Mouse (Mus musculus): ENCODE measurements around the gene Syn3.
"Not testable (repeated sequence)": the region's sequence is repeated elsewhere in the genome, so short reads cannot be mapped to it uniquely, and the experiment has no call there.

Syn3 gene

DNA sequence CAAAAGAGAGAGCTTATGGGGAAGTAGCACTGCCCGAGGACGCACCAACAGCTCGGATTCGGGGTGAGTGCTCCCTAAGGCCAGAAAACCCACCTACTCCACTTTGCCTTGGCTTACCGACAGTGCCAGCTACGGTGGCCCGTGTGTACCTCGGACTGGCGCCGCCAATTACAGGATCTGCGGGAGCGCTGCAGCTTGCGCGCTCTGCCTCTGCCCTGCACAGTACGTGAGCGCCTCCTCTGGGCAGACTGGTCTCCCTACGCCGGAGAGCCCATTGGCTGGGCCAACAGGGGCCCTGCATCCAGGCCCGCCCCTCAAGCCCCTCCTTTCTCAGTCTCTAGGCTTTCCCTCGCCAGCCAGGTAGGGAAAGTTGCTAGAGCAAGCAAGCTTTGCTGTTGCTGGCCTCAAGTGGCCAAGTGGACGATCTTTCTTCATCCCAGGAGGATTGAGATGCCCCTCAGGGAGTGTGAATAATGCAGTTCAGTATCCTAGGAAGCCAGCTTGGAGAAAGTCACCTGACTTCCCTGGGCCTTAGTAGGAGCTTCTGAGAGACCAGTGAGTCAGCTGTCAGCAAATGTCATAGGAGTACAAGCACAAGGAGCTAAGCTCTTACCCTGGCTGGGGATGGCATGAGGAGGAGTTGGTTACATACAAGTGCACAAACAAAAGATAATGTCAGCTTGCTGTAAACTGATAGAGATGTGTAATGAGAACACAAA lies at the start of gene Syn3:
Gene Syn3 (minus strand): TSS at position 224 of the 719 bp plus-strand sequence.
- peak; percentile 99 for DNase-seq (ENCODE audit: low read depth, low spot score)

DNA sequence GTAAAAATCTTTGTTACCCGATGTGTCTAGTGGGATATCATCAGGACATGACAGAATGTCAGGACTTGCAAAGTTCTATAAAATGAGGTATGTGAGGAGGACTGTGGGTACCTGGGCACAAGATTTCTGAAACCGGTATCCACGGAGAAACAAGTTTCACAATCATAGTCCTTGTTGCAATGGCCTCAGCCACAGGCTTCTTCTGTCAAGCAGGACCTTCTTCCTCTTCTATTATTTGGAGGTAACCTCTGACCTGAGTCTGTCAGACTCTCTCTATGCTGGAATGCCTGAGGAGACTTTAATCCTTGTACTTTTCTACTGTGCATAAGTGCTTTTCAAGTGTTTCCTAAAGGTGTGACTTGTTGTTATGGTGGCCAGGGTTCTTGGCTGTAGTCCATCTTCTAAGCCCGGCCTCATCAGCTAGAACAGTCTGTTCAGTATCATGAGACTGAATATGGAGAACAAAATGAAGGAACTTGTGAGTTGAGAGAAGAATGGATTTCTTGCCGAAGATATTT lies 27.7 kb upstream of the Syn3 start:
- not testable (repeated sequence) for DNase-seq (ENCODE audit: low read depth, low spot score)

DNA sequence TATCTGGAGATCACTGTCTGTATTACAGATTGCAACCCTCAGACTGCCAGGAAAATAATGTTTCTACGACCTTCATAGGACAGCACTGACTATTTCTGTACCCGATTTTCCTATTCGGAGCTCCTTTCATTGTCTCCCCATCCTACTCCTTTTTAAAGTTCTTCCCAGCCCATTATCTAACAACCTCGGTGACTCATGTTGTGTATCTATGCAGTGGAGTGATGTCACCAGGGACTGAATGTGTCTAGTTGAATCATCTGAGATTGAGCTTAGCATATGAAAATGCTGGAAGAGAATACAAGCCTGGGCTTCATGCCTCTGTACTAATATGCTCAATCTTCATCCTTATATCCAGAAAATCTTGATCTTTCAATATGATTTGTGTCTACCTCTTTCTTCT lies 15.1 kb upstream of the Syn3 start:
- DNase-seq (ENCODE audit: low read depth, low spot score) = peak; percentile 86

DNA sequence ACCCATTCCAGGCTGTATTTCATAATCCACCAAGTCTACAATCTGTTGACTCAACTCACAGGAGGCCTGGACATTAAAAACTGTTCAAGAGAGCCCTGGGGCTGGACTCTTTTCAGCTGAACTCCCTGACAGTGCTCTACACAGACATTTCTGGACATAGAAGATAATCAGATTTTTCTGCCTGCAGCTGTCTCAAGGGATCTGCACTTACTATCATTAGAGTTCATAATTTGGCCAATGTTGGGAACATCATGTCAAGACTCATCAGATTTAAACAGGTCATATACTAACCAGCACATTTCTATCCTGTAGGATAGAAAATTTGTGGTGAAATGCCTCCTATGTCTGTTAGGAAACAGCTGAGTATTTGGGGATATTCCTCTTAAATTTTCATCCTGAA lies 12.2 kb upstream of the Syn3 start:
- DNase-seq (ENCODE audit: low read depth, low spot score) = no peak

DNA sequence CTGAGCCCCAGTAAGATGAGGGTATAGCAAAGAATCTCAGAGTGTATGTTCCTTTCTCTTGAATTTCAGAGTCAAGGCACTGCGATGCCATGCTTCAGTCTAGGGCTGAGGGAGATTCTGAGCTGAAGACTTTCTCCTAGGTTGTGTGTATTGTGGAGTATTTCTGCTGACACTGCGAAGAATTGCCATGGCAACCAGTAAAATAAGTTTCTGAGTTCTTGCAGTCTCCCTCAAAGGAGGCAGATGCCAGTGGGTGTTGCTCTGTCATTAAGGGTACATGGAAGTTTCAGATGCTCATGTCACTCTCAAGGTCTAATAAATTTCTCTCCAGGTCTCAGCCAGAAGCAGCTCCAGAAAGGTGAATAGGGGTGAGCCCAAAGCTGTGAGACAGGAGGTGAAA lies 3.4 kb upstream of the Syn3 start:
- DNase-seq (ENCODE audit: low read depth, low spot score) = peak; percentile 86

DNA sequence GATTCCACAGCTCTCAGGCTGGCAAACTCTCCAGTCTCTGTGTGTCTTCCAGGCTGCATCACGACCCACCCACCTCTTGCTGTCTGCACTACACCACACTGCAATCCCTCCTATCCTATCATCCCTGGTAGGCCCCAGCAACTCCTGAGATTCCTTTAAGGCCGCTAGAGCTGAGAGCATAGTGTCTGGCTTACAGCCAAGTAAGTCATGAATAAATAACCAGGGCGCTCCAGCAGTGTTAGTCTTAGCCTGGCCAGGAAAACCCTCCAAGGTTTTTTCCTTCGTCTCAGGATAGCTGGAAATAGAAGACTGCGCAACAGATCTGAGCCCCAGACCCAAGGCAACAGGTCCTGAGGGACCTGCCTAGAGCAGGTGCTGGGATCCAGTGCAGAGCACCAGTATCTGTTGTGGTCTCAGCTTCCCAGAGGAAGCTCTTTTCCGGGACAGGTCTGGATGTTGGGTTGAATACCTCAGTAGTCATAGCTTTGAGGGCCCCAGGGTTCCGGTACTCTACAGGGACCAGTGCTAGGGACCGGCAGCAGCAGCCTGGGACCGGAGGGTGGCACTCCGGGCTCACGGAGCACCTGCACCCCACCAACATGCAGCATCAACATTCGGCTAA lies 534 bp downstream of the Syn3 start:
- peak; percentile 89 for DNase-seq (ENCODE audit: low read depth, low spot score)

DNA sequence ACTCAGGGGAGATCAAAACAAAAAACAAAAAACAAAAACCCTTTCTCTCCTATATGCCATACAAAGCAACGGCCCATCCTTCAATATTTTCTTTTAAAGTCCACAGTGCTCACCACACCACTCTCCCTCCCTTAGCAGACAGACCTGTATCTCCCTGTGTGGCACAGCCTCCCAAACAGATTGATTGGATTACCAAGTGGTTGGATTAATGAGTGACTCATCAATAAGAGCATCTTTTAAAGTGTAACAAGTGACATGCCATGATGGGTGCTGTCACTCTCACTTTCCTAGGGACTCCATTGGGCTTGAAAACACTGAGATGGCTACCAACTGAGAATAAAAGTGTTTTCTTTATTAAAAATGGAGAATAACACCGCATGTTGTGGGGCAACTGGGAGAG lies 2.8 kb downstream of the Syn3 start:
- DNase-seq (ENCODE audit: low read depth, low spot score) = no peak

DNA sequence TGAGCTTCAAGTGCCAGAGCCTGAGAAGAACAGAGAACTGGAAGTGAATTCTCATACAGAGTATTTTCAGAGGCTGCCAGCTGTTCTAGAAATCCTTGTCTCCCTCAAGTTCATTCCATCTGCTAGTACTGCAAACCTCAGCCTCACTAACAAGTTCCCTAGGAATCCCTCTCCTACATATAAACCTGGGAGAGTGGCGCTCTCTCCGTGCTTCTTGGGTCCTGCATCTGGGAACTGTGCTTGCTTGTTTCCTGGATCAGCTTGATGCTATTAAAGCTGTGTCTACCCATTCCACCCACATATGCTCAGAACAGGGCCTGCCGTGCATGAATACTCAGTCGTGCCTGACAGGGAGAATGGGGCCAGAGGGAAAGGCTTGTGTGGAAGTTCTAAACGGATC lies 5.6 kb downstream of the Syn3 start:
- DNase-seq (ENCODE audit: low read depth, low spot score) = peak; percentile 68

DNA sequence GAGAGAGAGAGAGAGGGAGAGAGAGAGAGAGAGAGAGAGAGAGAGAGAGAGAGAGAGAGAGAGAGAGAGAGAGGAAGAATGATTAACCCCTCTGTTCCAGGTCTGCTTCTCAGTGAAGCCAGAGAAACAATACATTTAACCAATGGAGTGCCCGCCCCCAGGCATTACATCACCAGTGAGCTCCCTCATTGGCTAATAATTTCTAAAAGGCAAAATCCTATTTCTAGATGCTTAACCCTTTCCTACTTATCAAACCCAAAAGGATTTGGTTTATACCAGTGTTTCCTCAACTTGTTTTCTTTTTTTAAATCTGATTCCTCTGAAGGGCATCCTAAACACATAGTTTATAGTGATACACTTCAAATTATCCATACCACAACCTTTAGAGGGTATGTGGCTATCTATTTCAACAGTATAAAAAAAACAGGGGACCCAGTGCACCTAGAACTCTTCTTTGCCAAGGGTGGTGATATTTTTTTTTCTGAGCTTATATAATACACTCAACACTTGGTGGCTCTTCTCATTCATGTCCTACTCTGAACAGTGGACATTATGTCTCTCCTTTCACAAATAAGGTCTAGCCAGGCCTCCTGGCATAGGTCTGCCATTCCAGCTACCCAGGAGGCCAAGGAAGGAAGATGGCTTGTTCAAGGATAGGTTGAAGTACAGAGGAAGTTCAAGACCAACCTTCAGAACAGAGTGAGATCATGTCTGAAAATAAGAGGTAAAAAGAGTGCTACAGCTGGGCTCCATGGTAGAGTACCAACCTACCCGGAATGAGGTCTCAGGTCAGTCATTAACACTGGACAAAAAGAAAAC lies 6.4 kb downstream of the Syn3 start:
- peak; percentile 74 for DNase-seq (ENCODE audit: low read depth, low spot score)

DNA sequence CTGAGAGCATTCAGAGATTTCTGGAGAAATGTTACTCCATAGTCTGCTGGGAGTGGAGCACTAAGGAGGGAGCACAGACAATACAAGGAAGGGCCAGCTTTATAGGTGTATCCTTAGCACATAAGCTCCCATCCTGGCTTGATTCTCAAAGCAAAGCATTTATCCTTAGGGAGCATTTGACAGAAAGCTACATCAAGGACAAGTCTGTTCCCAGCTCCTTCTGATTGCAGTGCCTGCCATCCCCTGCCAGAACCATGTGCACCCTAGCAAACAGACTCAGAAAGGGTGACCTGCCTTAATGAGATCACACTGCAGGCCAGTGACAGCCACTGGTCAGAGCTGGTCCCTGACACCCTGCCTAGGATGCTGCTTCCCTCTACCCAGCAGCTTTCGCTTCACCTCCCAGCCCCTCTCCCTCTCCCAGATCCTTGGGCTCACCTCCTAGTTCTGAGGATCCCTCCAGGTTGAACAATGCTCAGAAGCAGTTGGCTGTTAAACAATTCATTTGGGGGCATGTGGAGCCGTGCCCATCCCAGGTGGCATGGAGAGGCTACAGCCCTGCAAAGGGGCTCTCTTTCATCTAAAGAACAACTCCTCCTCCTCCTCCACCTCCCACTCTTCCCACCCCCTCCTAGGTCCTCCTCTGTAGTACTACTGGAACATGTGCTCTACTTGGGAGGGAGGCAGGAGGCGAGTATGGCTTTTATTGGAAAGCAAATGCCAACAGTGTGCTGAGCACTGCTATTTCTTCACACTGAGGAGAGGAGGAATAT lies 7.2 kb downstream of the Syn3 start:
- peak; percentile 64 for DNase-seq (ENCODE audit: low read depth, low spot score)

DNA sequence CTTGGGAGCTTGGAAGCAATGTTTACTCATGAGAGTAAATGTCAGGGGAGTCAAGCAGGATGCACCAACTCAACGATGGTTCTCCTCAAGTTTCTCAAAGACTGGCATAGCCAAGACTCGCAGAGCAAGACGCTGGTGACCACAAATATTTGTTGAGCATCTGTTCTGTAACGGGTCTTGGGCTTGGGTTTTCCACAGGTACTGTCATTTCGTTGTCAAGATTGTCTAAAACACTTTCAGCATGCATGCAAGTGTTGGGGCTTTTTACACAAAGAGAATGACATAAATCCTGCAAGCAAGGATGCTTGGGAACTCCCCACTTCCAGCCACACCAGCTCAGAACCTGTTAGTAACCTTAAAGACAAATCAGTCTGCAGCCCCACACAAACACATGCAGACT lies 10.2 kb downstream of the Syn3 start:
- DNase-seq (ENCODE audit: low read depth, low spot score) = no peak

DNA sequence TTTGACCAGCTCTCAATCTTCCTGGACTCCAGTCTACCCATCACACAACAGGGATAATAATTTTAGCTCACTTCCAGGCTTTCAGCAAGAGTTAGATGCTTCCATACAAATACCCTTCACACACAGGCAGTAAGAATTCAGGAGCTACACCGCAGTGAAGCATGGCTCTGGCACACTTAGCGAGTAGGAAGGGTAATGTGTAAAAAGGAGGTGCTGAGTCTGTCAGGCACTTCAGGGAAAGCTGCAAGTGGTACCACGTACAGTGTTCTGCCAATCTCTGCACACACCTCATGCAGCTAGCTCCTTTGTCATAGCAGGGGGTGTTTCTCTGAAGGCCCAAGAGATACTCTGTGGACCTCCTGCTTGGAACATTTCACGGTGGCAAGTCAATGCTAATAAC lies 12.7 kb downstream of the Syn3 start:
- DNase-seq (ENCODE audit: low read depth, low spot score) = peak; percentile 59

DNA sequence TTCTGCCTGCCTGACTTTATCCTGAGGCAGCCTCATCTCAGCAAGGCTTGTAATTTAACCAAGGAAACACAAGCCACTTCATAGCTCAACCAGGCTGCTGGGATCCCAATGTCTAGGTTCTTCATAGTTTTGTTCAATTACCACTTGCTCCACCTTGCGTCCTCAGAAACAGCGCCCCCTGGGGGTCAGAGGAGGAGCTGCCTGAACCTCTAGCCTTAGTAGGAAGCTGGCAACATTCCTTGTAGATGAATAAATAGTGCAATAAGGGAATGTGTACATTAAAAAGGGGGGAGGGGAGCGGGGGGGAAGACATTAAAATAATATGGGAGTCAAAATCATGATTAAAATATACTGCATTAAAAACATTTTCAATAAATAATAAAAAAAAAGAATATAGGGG lies 14.7 kb downstream of the Syn3 start:
- peak; percentile 52 for DNase-seq (ENCODE audit: low read depth, low spot score)

DNA sequence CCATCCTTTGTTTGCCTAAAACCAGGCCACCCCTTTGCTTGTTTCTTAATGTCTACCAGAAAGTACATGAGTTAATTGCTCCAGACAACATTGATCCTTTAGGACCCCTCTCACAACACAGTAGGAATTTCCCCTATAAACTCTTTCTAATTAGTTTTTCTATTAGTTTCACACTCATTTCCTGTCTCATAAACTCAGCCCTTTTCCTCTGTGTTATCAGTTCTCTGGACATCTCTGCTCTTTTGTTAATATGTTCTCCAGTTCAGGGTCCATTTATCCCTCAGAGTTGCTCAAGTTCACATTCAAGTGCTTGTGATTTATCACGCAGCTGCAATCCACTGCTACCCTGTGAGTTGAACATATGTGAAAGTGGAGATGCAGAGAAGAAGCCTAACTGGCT lies 16.2 kb downstream of the Syn3 start:
- no peak for DNase-seq (ENCODE audit: low read depth, low spot score)

DNA sequence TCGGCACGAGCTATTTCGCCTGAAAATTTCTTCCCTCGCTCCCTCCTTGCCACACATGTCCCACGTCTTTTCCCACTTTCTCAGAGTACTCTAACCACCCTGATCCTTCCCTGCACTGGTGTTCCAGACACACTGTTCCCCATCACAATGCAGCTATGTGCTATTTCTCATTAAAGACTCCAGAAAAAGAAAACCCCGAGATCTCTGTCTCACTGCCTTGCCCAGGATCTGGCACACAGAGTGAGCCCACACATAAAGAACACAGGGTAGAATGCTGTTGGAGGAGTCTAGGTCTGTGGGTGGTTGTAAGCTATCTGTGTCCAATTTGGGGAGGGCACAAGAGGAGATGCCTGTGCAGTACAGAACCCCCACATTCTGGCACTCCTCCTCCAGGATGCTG lies 18.0 kb downstream of the Syn3 start:
- peak; percentile 85 for DNase-seq (ENCODE audit: low read depth, low spot score)

DNA sequence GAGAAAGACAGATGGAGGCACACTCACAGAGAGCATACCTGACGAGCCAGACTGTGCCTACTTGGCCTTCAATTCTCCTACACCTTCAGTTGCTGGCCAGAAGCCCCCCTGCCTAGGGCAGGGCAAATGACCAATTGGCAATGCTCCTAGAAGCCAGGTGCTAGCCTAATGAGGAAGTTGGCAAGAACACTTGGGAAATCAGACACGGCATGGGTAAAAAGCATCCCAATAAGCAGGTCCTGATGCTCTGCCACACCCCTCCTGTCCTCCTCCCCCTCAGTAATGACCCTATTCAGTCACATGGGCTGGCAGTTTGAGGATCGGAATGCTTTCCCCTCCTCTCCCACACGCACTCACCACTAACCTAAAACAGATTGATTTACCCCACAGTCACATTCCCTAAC lies 19.0 kb downstream of the Syn3 start:
- DNase-seq (ENCODE audit: low read depth, low spot score) = peak; percentile 94

DNA sequence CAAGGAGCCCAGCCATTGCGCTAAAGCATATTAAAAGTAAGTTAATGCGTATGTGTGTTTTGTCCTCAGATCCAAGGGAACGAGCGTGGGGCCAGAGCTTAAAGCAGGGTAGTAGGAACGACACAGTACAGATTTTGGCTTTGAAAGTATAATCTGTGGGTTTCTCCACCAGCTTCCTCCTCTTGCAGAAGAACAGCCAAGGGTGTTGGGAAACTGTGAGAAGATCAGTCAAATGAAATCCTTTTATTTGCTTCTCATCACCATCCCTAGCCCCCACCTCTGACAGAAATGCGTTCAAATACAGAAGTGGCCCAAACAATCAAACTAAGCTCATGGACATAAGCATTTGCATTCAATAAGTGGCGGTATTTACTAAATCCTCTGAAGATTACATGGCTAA lies 22.0 kb downstream of the Syn3 start:
- no peak for DNase-seq (ENCODE audit: low read depth, low spot score)

DNA sequence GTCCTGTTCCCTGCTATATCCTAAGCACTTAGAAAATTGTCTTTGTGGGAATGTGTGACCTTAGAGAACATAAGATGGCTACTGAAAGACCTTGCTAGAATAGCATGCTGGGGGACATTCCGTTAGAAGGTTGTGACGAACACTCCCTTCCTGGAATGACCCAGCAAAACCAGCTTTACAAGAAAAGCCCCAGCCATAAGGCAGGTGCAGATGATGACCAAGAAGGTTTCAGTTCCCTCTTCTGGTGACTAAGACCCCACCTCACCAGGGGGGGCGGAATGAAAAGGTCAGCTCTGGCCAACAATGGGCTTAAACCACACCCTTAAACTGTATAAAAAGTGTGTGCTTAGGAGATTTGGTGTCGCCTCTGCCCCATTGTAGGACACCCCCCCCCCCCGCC lies 23.4 kb downstream of the Syn3 start:
- DNase-seq (ENCODE audit: low read depth, low spot score) = no peak

DNA sequence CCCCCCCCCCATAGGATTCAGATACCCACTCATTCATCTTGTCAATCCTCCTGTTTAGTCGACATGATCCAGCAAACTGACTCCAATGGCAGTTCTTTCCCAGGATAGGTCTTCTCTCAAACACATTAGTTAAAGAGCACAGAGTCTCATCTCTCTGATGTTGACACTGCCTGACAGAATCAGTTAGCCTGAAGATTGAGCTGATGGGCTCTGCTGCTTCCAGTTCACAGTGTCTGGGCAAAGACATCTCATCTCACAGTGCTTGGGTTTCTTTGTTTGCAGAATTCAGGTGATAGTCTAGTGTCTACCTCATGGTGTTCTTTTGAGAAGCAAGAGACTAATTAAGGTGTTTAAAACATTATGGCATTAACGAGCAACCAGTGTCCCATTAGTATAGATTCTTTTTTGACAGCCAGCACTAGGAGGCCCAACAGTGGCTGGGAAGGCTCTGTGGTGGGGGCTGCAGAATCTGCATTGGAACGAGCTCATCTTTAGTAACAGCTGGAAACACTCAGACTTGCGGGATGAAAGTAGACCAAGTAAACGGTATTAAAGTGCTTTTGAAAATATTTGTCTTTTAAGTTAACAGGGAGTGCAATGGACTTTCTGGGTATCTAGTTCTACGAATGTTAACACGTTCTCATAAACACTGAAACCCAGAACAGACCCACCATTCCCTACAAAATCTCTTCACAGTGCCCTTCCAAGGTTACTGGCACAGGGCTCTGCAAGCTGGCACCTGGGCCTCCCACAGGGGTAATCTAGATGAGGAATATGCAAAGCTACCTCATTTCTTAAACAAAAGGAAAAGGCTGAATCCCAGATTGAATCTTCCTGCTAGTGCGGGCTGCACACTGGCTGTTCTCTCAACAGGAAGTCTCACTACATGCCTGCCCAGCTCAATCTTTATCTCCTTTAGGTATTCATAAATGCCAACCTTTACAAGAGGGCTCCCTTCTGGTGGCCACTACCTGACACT lies 24.2 kb downstream of the Syn3 start:
- DNase-seq (ENCODE audit: low read depth, low spot score) = no peak

DNA sequence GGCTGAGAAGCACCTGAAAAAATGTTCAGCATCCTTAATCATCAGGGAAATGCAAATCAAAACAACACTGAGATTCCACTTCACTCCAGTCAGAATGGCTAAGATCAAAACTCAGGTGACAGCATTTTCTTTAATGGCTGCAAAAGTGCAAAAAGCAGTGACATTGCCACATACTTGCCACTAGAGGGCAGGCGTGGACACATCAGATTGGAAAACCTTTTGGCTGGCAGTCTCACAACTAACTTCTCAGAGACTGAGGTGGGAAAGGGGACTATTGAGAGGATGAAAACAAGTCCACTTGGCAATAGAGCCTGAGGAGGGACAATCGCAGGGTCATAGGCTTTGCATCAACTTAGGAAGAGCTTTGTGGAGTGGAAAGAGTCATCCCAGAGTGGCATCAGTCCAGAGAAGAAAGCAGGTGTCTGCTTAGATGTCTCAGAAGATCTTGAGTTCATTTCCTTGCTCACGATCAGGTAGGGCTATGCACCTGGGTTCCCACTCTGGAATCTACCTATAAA lies 25.0 kb downstream of the Syn3 start:
- peak; percentile 82 for DNase-seq (ENCODE audit: low read depth, low spot score)
